Mouse (Mus musculus) cortical plate, adult 2 months (tissue): ENCODE results near the gene Arl8a.

Source experiments
- CTCF ChIP-seq: fragments of 200-500 bp; IDR thresholded peaks from 2 replicates; pipeline ENCODE4 v1.5.1; 2011; ENCODE audit warnings: mild to moderate bottlenecking, control low read depth, low read length; ENCODE audit not compliant: insufficient read depth; ENCODE audit errors: extremely low read depth
- POLR2A ChIP-seq: fragments of 200-500 bp; IDR thresholded peaks from 2 replicates; pipeline ENCODE4 v1.6.1; 2011; ENCODE audit warnings: mild to moderate bottlenecking, low read length, control low read depth; ENCODE audit not compliant: insufficient read depth; ENCODE audit errors: extremely low read depth

DNA sequence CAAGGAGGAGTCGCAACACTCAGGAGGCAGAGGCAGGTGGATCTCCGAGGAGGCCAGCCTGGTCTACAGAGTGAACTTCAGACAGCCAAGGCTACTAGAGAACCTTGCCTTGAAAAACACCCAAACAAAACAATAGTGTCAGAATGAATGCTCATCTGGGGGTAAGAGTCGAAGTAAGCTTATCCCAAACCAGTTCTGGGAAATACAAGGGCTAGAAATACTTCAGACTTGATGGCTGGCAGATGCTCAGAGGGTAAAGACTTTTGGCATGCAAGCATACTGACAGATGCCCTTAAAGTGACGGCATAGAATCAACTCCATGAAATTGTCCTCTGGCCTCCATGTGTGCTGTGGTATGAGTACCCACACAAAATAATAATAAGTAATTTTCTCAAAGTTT is 42.6 kb downstream of the Arl8a start:
- no peak for TF ChIP-seq POLR2A
- no peak for TF ChIP-seq CTCF
